Mouse (Mus musculus) olfactory bulb, adult 2 months (tissue): Measurements from ENCODE around the gene 4931440F15Rik.

ENCODE experiments used
- CTCF ChIP-seq: fragments of 200-500 bp; IDR thresholded peaks from 2 replicates; pipeline ENCODE4 v1.5.1; 2012; ENCODE audit warnings: low read depth, mild to moderate bottlenecking, low read length, moderate library complexity; ENCODE audit not compliant: insufficient read depth
- POLR2A ChIP-seq: fragments of 200-500 bp; IDR thresholded peaks from 2 replicates; pipeline ENCODE4 v1.6.1; 2012; ENCODE audit warnings: mild to moderate bottlenecking, low read depth, low read length, moderate library complexity; ENCODE audit not compliant: insufficient read depth

- TF ChIP-seq POLR2A (no peak), CTCF (no peak)
Measured at GRCm38 (mm10) chr11:29870174-29870573, 44.7 kb upstream of the 4931440F15Rik start.
